Mouse (Mus musculus) kidney, adult 8-10 months (tissue): Measurements from ENCODE around the gene Olfr1151.

ENCODE experiments used
- DNase-seq, 2 experiments: peaks; one replicate each; pipeline ENCODE4 v3.0.0; 2022

Gene Olfr1151

GRCm38 (mm10) chr2:87855562-87855961 lies at the start of gene Olfr1151:
TSS of gene Olfr1151 (plus strand) at chr2:87855862.
- DNase-seq: no peak

- no peak for DNase-seq
Measured at GRCm38 (mm10) chr2:87809522-87809921, 46.1 kb upstream of the Olfr1151 start, which contains the start of gene Olfr1145. TSS of gene Olfr1145 (plus strand) at chr2:87809822.

- no peak for DNase-seq
Measured at GRCm38 (mm10) chr2:87830233-87830632, 25.4 kb upstream of the Olfr1151 start, which contains the start of gene Olfr1148. TSS of gene Olfr1148 (plus strand) at chr2:87830533.

GRCm38 (mm10) chr2:87843693-87844092 lies 12.0 kb upstream of the Olfr1151 start, which contains the start of gene Olfr1150-ps1:
TSS of gene Olfr1150-ps1 (plus strand) at chr2:87843993.
- no peak for DNase-seq

DNA sequence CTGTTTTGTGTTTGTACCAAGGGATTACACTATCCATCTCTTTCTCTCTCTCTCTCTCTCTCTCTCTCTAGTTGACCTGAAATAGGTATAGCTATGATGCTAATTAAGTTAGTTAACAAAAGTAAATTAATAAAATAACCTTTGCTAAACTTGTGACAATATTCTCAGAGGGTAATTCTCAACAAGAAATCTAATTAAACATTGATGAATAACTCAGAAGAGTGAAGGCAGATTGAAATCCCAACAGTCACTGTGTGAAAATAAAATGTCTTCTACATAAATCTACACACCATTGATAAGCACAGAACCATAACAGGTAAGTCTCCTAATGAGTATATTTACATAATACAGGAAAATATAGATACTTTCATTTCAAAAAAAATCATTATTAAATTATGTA lies 10.5 kb downstream of the Olfr1151 start, which contains the start of gene Olfr1152:
TSS of gene Olfr1152 (plus strand) at position 301 of the 400 bp plus-strand sequence.
- no peak for DNase-seq

DNA sequence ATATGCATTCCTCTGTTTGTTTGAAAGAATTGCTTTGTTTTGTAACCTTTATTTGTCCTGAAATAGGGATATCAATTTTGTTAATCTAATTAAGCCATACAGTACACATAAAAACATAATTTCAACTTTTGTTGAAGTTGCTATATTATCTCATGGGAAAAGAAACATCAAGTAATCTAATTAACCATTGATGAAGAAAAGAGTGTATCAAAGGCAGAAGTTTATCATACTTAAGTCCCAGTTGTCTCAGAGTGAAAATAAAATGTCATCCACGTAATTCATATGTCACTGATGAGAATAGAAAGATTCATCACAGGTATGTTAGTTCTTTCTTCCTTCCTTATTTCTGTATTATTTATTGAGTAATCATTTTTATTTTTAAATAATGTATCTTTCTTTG lies 39.0 kb downstream of the Olfr1151 start, which contains the start of gene Olfr1153:
TSS of gene Olfr1153 (plus strand) at position 301 of the 400 bp plus-strand sequence.
- DNase-seq: no peak

DNA sequence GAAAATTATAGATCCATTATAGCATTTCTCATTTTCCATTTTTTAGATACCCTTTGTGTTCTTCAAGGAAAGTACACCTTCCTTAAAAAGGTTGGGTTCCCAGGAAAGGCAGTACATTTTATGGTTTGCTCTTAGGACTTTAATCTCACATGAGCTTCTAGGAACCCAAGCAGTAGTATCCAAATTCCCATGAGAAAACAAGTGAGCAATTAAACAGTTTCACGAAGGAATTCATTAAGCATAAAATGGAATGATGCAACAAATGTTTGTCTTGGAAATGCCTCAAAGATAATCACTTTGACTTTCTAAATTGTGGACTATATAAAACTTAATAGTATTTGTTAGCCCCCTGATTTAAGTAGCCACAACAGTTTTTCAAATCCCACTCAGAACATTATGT lies 49.4 kb downstream of the Olfr1151 start, which contains the start of gene Olfr1154:
TSS of gene Olfr1154 (minus strand) at position 101 of the 400 bp plus-strand sequence.
- no peak for DNase-seq
